14 mouse cellular contexts compared by ENCODE assay signal in the genomic region with DNA sequence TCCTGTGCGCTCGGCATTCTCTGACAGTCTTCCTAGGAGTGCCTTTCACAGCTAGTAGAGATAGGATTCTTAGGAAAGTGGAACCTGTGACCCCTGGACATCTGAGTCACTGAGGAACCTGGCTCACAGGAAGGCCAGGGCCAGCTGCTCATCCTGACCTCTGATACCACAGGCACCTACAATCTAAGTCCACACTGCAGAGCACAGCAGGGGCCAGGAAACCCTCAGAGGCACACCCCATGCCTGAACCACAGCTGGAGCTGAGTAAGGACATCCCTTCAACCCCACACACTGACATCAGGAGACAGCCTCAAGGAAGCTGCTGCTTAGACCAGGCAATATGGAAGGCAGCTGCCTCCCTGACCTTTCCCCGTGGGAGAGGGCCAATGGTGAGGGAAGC. TPM values are rescaled to one million over a fixed set of nuclear protein-coding genes. Genes with fewer than 3 reads are reported as not detected.
DNase-seq lines count a peak whose midpoint lies in the region; ATAC-seq and TF ChIP-seq lines count a peak whose summit lies in the region.
"Had no signal": no experiment of that assay in that cellular context is flagged by ENCODE, and none has a peak within 500 bp of the region (broad histone marks: within the 10 kb centered on the region; RNA-seq: fewer than 3 reads in every experiment).

No protein-coding gene starts in this region.

- H3K27ac ChIP-seq in hindbrain, embryonic 10.5 days = 0 out of 2 replicates have a peak overlapping the region, but pooled peaks have one; percentile 3
- H3K27ac ChIP-seq in hindbrain, embryonic 13.5 days = no peak overlapping the region
- H3K27ac ChIP-seq in heart, postnatal 0 days (ENCODE audit: low read depth) = peak overlapping the region; percentile 47
- no peak overlapping the region for H3K27ac ChIP-seq in liver, embryonic 14.5 days
- H3K27ac ChIP-seq: layer of hippocampus, adult 2 months; limb, embryonic 12.5 days; midbrain, embryonic 12.5 days; neural tube, embryonic 12.5 days had no signal

- WGBS in hindbrain, embryonic 10.5 days = 84% methylated on average over 3 of the region's 3 CpGs
- WGBS in hindbrain, embryonic 13.5 days = 87% methylated on average over 3 of the region's 3 CpGs
- WGBS in heart, postnatal 0 days = 80% methylated on average over 3 of the region's 3 CpGs
- 68% methylated on average over 3 of the region's 3 CpGs for WGBS in liver, embryonic 14.5 days (ENCODE audit: insufficient replicate concordance)

- H3K36me3 ChIP-seq in hindbrain, embryonic 10.5 days = peaks cover 76% of the 10 kb centered on the region
- H3K36me3 ChIP-seq in hindbrain, embryonic 13.5 days = peaks cover 7% of the 10 kb centered on the region
- H3K36me3 ChIP-seq in heart, postnatal 0 days (replicated peaks; ENCODE audit: control insufficient read depth, insufficient read depth, low read length) = peaks cover 35% of the 10 kb centered on the region
- no peaks in the 10 kb centered on the region for H3K36me3 ChIP-seq in liver, embryonic 14.5 days (replicated peaks; ENCODE audit: control insufficient read depth, insufficient read depth, low read depth)

- no peak for TF ChIP-seq CTCF in heart, postnatal 0 days (IDR thresholded peaks at IDR 0.05; ENCODE audit: low read depth)
- TF ChIP-seq CTCF in liver, embryonic 14.5 days (IDR thresholded peaks at IDR 0.05; ENCODE audit: low read depth) = no peak

- no peak overlapping the region for H3K4me3 ChIP-seq in hindbrain, embryonic 10.5 days
- no peak overlapping the region for H3K4me3 ChIP-seq in hindbrain, embryonic 13.5 days
- no peak overlapping the region for H3K4me3 ChIP-seq in heart, postnatal 0 days (ENCODE audit: low read depth, low read length)
- no peak overlapping the region for H3K4me3 ChIP-seq in liver, embryonic 14.5 days (ENCODE audit: insufficient read depth in 1 of 2, low read depth in 2 of 2, low read length in 2 of 2)
- H3K4me3 ChIP-seq: erythroblast, embryonic 14.5 days; layer of hippocampus, adult 2 months; limb, embryonic 12.5 days; midbrain, embryonic 12.5 days; neural tube, embryonic 12.5 days had no signal

- H3K4me1 ChIP-seq in hindbrain, embryonic 10.5 days (replicated peaks) = peaks cover 59% of the 10 kb centered on the region
- H3K4me1 ChIP-seq in hindbrain, embryonic 13.5 days (replicated peaks) = peaks cover 23% of the 10 kb centered on the region
- H3K4me1 ChIP-seq in heart, postnatal 0 days (ENCODE audit: control insufficient read depth, insufficient read depth) = peaks cover 8% of the 10 kb centered on the region
- H3K4me1 ChIP-seq in liver, embryonic 14.5 days (replicated peaks; ENCODE audit: control insufficient read depth in 2 of 2, insufficient read depth in 2 of 2, low read length in 1 of 2) = peaks cover 0 to 2% of the 10 kb centered on the region in 2 experiments; a peak in 1 of 4 replicates

- ATAC-seq in hindbrain, embryonic 13.5 days (ENCODE audit: low FRiP score) = no peak
- peak; percentile 64 for ATAC-seq in heart, postnatal 0 days (ENCODE audit: insufficient read depth, low read depth)
- ATAC-seq in liver, embryonic 14.5 days (ENCODE audit: insufficient read depth) = peak; percentile 30; the same call in 1 of the 2 replicates
- ATAC-seq: activated CD4-positive, CD25-positive, alpha-beta regulatory T cell, adult 4 months had no signal

- H3K9me3 ChIP-seq in hindbrain, embryonic 10.5 days = no peaks in the 10 kb centered on the region
- H3K9me3 ChIP-seq in hindbrain, embryonic 13.5 days = no peaks in the 10 kb centered on the region
- no peaks in the 10 kb centered on the region for H3K9me3 ChIP-seq in heart, postnatal 0 days (replicated peaks; ENCODE audit: control insufficient read depth, low read length)
- H3K9me3 ChIP-seq in liver, embryonic 14.5 days (ENCODE audit: control insufficient read depth, low read length) = no peaks in the 10 kb centered on the region
- H3K9me3 ChIP-seq: limb, embryonic 12.5 days; midbrain, embryonic 12.5 days; neural tube, embryonic 12.5 days had no signal

- TF ChIP-seq EP300 in heart, postnatal 0 days (IDR thresholded peaks at IDR 0.05; ENCODE audit: low read depth) = no peak
- TF ChIP-seq EP300 in liver, embryonic 14.5 days (IDR thresholded peaks at IDR 0.05; ENCODE audit: low read depth) = no peak

- no peak overlapping the region for H3K4me2 ChIP-seq in hindbrain, embryonic 13.5 days
- no peak overlapping the region for H3K4me2 ChIP-seq in heart, postnatal 0 days (ENCODE audit: low read depth, low read length)
- H3K4me2 ChIP-seq in liver, embryonic 14.5 days (ENCODE audit: low read depth) = no peak overlapping the region
- H3K4me2 ChIP-seq: limb, embryonic 12.5 days; midbrain, embryonic 12.5 days; neural tube, embryonic 12.5 days had no signal

- DNase-seq in hindbrain, embryonic 10.5 days (ENCODE audit: low spot score) = no peak
- DNase-seq in heart, postnatal 0 days (ENCODE audit: low spot score) = peak; percentile 35
- peak; percentile 28 for DNase-seq in kidney, adult 18-20 months
- no peak for DNase-seq in liver, embryonic 14.5 days (ENCODE audit: low read depth in 3 of 3, low spot score in 3 of 3)
- DNase-seq in T-cell, adult 2 months (ENCODE audit: low spot score) = no peak
- no peak for DNase-seq in cerebellum, postnatal 36 days
- DNase-seq: retina, postnatal 1 day had no signal

- no peak overlapping the region for H3K9ac ChIP-seq in hindbrain, embryonic 13.5 days
- no peak overlapping the region for H3K9ac ChIP-seq in heart, postnatal 0 days (replicated peaks; ENCODE audit: low read depth, low read length)
- no peak overlapping the region for H3K9ac ChIP-seq in liver, embryonic 14.5 days (replicated peaks)
- H3K9ac ChIP-seq: limb, embryonic 12.5 days; midbrain, embryonic 12.5 days; neural tube, embryonic 12.5 days had no signal

- H3K27me3 ChIP-seq in hindbrain, embryonic 10.5 days (ENCODE audit: insufficient read depth, poor library complexity, severe bottlenecking) = no peaks in the 10 kb centered on the region
- H3K27me3 ChIP-seq in hindbrain, embryonic 13.5 days = no peaks in the 10 kb centered on the region
- H3K27me3 ChIP-seq in heart, postnatal 0 days (ENCODE audit: control insufficient read depth, insufficient read depth, low read length) = no peaks in the 10 kb centered on the region
- no peaks in the 10 kb centered on the region for H3K27me3 ChIP-seq in liver, embryonic 14.5 days (ENCODE audit: control insufficient read depth, insufficient read depth, low read length)
- H3K27me3 ChIP-seq: limb, embryonic 12.5 days; midbrain, embryonic 12.5 days; neural tube, embryonic 12.5 days had no signal

RNA-seq across cellular contexts. Expression of a gene that starts 40.6 kb away (rescaled TPM):
- polyA plus RNA-seq in hindbrain, embryonic 10.5 days (2016; fragmentation: Nextera tagmentation; extraction: Ambion mirVana) = 3.1 and 3.5 TPM in 2 replicates
- 1.4 and 2.0 TPM in 2 replicates for polyA plus RNA-seq in hindbrain, embryonic 13.5 days (2015; fragmentation: Nextera tagmentation; extraction: Ambion mirVana)
- total RNA-seq in heart, postnatal 0 days (2014; rRNA removed; ENCODE audit: low replicate concordance) = 28.0 and 30.5 TPM in 2 replicates
- 1.8 and 1.9 TPM in 2 replicates for polyA plus RNA-seq in heart, postnatal 0 days (2015; fragmentation: Nextera tagmentation; extraction: Ambion mirVana)
- 6.8 and 7.4 TPM in 2 replicates for polyA plus RNA-seq in liver, embryonic 14.5 days (2012; rRNA removed)
- polyA plus RNA-seq in liver, embryonic 14.5 days (2014; fragmentation: Nextera tagmentation; extraction: Ambion mirVana) = 2.2 and 2.3 TPM in 2 replicates

Comparison
In these comparisons a context has a peak if more than half of its experiments do, and no peak if none do; other contexts are left out.
1. H3K27ac ChIP-seq: peak in hindbrain, embryonic 10.5 days (single experiment) and heart, postnatal 0 days (single experiment); none in hindbrain, embryonic 13.5 days (single experiment) and liver, embryonic 14.5 days (single experiment).
2. DNase-seq: peak in heart, postnatal 0 days (single experiment) and kidney, adult 18-20 months (single experiment); none in hindbrain, embryonic 10.5 days (single experiment), liver, embryonic 14.5 days (0 of 3), T-cell, adult 2 months (single experiment) and cerebellum, postnatal 36 days (0 of 2).